Mouse (Mus musculus) liver, embryonic 11.5 days (tissue): ENCODE measurements around the gene Grk3. TPM values are rescaled to one million over a fixed set of nuclear protein-coding genes. Genes with fewer than 3 reads are reported as not detected.

Experiments used
- ATAC-seq: fragments of 200-750 bp; cut with Nextera tagmentation; replicated peaks from 2 replicates; pipeline ENCODE4 v1.8.0; 2017; ENCODE audit warnings: moderate number of reproducible peaks, mild to moderate bottlenecking, moderate TSS enrichment, moderate library complexity; ENCODE audit not compliant: low FRiP score
- DNase-seq: peaks from one replicate; pipeline ENCODE4 v3.0.0-alpha.2; 2017; ENCODE audit warnings: low spot score
- H3K27ac ChIP-seq: fragments of 300-500 bp; sonication (generic); 2 replicates; pipeline ENCODE4 v1.5.1; 2014; ENCODE audit warnings: mild to moderate bottlenecking, low read depth, low read length, control low read depth
- H3K27me3 ChIP-seq: fragments of 300-500 bp; sonication (generic); replicated peaks from 2 replicates; pipeline ENCODE4 v1.6.1; 2014; ENCODE audit warnings: low read length, mixed read lengths; ENCODE audit not compliant: control insufficient read depth, insufficient read depth
- H3K36me3 ChIP-seq: fragments of 300-500 bp; sonication (generic); 2 replicates; pipeline ENCODE4 v1.6.1; 2014; ENCODE audit warnings: mild to moderate bottlenecking, low read length, moderate library complexity, mixed read lengths; ENCODE audit not compliant: control insufficient read depth, insufficient read depth
- H3K4me1 ChIP-seq: fragments of 300-500 bp; sonication (generic); replicated peaks from 2 replicates; pipeline ENCODE4 v1.6.1; 2014; ENCODE audit warnings: low read length, mixed read lengths; ENCODE audit not compliant: control insufficient read depth, insufficient read depth
- H3K4me2 ChIP-seq: fragments of 300-500 bp; sonication (generic); 2 replicates; pipeline ENCODE4 v1.6.1; 2014; ENCODE audit warnings: mild to moderate bottlenecking, control low read depth, moderate library complexity
- H3K4me3 ChIP-seq: fragments of 300-500 bp; sonication (generic); 2 replicates; pipeline ENCODE4 v1.5.1; 2014; ENCODE audit warnings: low read depth, low read length, control low read depth
- H3K9ac ChIP-seq: fragments of 300-500 bp; sonication (generic); 2 replicates; pipeline ENCODE4 v1.6.1; 2014; ENCODE audit warnings: low read depth, low read length, control low read depth
- H3K9me3 ChIP-seq: fragments of 300-500 bp; sonication (generic); 2 replicates; pipeline ENCODE4 v1.6.1; 2016; ENCODE audit warnings: low read length, inconsistent platforms, mixed read lengths; ENCODE audit not compliant: control insufficient read depth
- WGBS: fragments of 180-500 bp; shearing (Covaris S2); extraction: QIAGEN DNeasy Blood & Tissue Kit; methylation state at CpG from one replicate; pipeline ENCODE4 v1.1.7; 2014; 5-methylcytosine and 5-hydroxymethylcytosine counted together
- polyA plus RNA-seq: library from polyadenylated mRNA; unstranded; fragments of >200 nt; fragmentation: Nextera tagmentation; extraction: Ambion mirVana; gene quantifications from 2 replicates; pipeline ENCODE4 v1.2.1, GENCODE M21; 2014

Grk3 gene
- polyA plus RNA-seq, result 3.8 and 4.2 TPM in 2 replicates

GRCm38 (mm10) chr5:113015236-113016061 lies at the start of gene Grk3:
Gene Grk3, minus strand, starts transcription at chr5:113015791.
- Histone ChIP-seq H3K4me1 (peaks cover 9% of the 10 kb centered on the region; the same call in 1 of the 2 replicates), H3K9ac (peak within 1 kb of the TSS; percentile 53; the same call in 1 of the 2 replicates), H3K4me2 (peak within 1 kb of the TSS; percentile 59), H3K4me3 (peak within 1 kb of the TSS; percentile 58), H3K27me3 (peaks cover 18% of the 10 kb centered on the region), H3K36me3 (no peaks in the 10 kb centered on the region), H3K27ac (no peak within 1 kb of the TSS), H3K9me3 (no peaks in the 10 kb centered on the region)
- ATAC-seq (peak; percentile 65), DNase-seq (peak; percentile 64)
- 3% methylated on average over 43 of the region's 52 CpGs for WGBS

DNA sequence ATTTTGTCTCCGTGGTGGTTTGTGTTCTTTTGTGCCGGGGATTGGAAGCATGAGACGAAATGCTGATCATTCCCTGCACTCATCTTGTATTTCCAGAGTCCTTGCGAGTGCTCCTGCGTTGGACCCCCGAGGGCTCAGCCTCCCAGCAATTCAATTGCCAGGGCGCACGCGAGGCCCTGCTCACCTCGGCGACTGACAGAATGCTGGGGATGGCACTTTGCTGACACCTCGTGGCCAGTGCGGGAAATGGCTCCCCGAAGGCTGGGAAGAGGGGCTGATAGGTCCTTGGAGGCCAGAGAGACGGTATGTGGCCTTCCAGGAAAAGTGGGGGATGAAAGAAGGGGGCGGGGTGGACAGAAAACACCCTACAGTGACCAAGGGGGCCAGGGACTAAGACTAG lies 38.7 kb upstream of the Grk3 start:
- DNase-seq (peak; percentile 72), ATAC-seq (no peak; the same call in 1 of the 2 replicates)
- Histone ChIP-seq H3K4me1 (no peaks in the 10 kb centered on the region), H3K9me3 (no peaks in the 10 kb centered on the region), H3K9ac (no peak overlapping the region), H3K4me3 (no peak overlapping the region), H3K27ac (no peak overlapping the region), H3K4me2 (no peak overlapping the region), H3K36me3 (no peaks in the 10 kb centered on the region), H3K27me3 (no peaks in the 10 kb centered on the region)
- WGBS, result 5% methylated on average over 16 of the region's 16 CpGs

- Histone ChIP-seq H3K27ac (no peak overlapping the region), H3K36me3 (no peaks in the 10 kb centered on the region), H3K4me3 (no peak overlapping the region), H3K27me3 (no peaks in the 10 kb centered on the region), H3K9ac (no peak overlapping the region), H3K4me1 (no peaks in the 10 kb centered on the region), H3K4me2 (no peak overlapping the region), H3K9me3 (no peaks in the 10 kb centered on the region)
- 73% methylated on average over 7 of the region's 7 CpGs for WGBS
- DNase-seq, result no peak
- no peak for ATAC-seq
Measured at GRCm38 (mm10) chr5:113050581-113051185, 35.1 kb upstream of the Grk3 start.

DNA sequence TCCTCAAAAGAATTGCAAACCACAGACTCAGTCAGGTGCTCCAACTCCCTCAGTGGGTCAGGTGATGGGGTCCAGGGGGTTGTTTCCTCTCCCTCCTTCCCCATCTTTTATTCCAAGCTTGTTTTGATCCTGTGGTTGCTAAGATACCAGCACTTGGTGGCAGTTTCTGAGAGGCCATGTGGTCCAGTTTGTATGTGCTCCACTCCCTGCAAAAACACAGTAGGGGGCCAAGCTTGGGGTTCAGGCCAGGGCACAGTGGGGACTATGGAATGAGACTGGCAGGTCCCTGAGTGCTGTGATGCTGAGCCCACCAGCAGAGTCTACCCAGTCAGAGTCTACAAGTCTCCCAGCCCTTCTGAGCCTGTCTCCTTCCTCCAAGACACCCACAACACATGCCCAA lies 34.3 kb upstream of the Grk3 start:
- Histone ChIP-seq H3K4me1 (no peaks in the 10 kb centered on the region), H3K9me3 (no peaks in the 10 kb centered on the region), H3K27ac (no peak overlapping the region), H3K9ac (no peak overlapping the region), H3K36me3 (no peaks in the 10 kb centered on the region), H3K4me2 (no peak overlapping the region), H3K27me3 (no peaks in the 10 kb centered on the region), H3K4me3 (no peak overlapping the region)
- DNase-seq, result no peak
- no peak for ATAC-seq

GRCm38 (mm10) chr5:113045511-113046273 lies 30.1 kb upstream of the Grk3 start:
- Histone ChIP-seq H3K4me3 (no peak overlapping the region), H3K27me3 (no peaks in the 10 kb centered on the region), H3K27ac (no peak overlapping the region), H3K4me1 (no peaks in the 10 kb centered on the region), H3K9me3 (no peaks in the 10 kb centered on the region), H3K9ac (no peak overlapping the region), H3K36me3 (no peaks in the 10 kb centered on the region), H3K4me2 (no peak overlapping the region)
- ATAC-seq (no peak), DNase-seq (no peak)
- 83% methylated on average over 10 of the region's 10 CpGs for WGBS

GRCm38 (mm10) chr5:113043531-113043930 lies 27.9 kb upstream of the Grk3 start:
- no peaks in the 10 kb centered on the region for H3K9me3 ChIP-seq
- no peaks in the 10 kb centered on the region for H3K27me3 ChIP-seq
- DNase-seq (no peak), ATAC-seq (no peak)
- no peaks in the 10 kb centered on the region for H3K4me1 ChIP-seq
- H3K9ac ChIP-seq, result no peak overlapping the region
- no peak overlapping the region for H3K4me2 ChIP-seq
- WGBS, result 88% methylated on average over 8 of the region's 8 CpGs
- no peak overlapping the region for H3K27ac ChIP-seq
- no peaks in the 10 kb centered on the region for H3K36me3 ChIP-seq
- H3K4me3 ChIP-seq, result no peak overlapping the region

DNA sequence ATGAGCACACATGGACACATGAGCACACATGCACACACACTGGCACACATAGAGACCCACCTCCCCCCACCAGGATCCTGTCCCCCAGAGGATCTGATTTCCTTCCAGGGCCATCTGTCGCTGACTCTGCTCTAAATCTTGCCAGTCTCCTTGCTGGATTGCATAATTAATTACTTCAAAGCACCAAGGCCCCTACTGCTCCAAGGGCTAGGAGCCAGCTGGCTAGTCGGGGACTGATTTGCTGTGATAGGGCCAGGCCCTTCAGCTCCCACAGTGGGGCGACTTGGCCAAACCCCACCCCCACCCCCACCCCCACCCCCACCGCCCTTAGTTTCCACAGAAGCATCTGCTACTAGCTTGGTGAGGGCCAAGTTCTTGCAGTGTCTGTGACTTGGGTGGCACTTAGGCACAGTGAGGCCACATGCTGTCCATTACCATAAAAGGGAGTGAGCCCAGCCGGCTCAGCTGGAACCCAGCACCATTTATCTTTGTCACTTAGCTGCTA lies 26.0 kb upstream of the Grk3 start:
- no peaks in the 10 kb centered on the region for H3K36me3 ChIP-seq
- no peaks in the 10 kb centered on the region for H3K4me1 ChIP-seq
- H3K9ac ChIP-seq, result no peak overlapping the region
- no peak for ATAC-seq
- no peaks in the 10 kb centered on the region for H3K27me3 ChIP-seq
- 20% methylated on average over 5 of the region's 5 CpGs for WGBS
- no peak overlapping the region for H3K27ac ChIP-seq
- DNase-seq, result no peak
- H3K4me3 ChIP-seq, result no peak overlapping the region
- no peak overlapping the region for H3K4me2 ChIP-seq
- no peaks in the 10 kb centered on the region for H3K9me3 ChIP-seq

GRCm38 (mm10) chr5:113040776-113041175 lies 25.2 kb upstream of the Grk3 start:
- Histone ChIP-seq H3K9me3 (no peaks in the 10 kb centered on the region), H3K4me3 (no peak overlapping the region), H3K9ac (no peak overlapping the region), H3K27me3 (no peaks in the 10 kb centered on the region), H3K4me1 (no peaks in the 10 kb centered on the region), H3K4me2 (no peak overlapping the region), H3K27ac (no peak overlapping the region), H3K36me3 (no peaks in the 10 kb centered on the region)
- DNase-seq (no peak), ATAC-seq (no peak)
- 61% methylated on average over 6 of the region's 6 CpGs for WGBS
